Mouse (Mus musculus) megakaryocyte, embryonic 14.5 days (primary cell): Measurements from ENCODE around the gene Abcg1.

ENCODE experiments used
- FLI1 ChIP-seq: IDR thresholded peaks from 2 replicates; pipeline ENCODE4 v1.6.1; 2012; ENCODE audit warnings: low read length, inconsistent platforms, mixed read lengths
- GATA1 ChIP-seq: IDR thresholded peaks from 3 replicates; pipeline ENCODE4 v1.6.1; 2012; ENCODE audit warnings: mixed read lengths, low read length, inconsistent platforms, borderline replicate concordance

DNA sequence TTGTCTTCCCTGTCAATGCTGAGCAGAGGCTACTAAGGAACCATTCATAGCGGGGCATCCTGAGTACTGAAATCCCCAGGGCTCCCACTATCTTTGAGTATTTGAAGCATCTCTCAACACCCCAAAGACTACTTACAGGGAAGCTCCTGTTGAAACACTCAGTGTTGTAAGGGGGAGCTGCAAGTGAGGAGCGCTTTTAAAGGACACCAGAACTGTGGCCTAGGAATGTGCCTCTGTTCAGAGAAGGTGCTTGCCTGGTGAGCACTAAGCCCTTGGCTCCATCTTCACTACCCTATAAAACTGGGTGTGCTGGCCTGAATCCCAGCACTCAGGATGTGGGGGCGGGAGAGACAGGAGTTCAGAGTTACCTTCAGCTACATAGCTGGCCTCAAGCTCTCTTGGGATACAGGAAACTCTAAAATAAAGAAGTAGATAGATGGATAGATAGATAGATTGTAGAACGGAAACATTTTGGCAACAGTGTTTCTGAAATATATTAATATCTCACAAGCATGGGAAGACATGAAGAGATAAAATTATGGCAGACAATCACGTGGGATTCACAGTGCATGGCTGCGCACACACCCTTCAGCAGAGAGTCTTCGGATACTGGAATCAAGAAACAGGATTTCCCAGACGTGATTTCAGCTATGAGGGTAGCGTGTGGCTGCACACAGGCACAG, 22.7 kb upstream of the Abcg1 start:
- TF ChIP-seq GATA1 (no peak), FLI1 (no peak)
